Mouse (Mus musculus) embryo, embryonic 10.5 days (tissue): ENCODE results near the gene Mrps33.
A peak's percentile ranks its signal among the peaks of the same experiment; 100 is the strongest.

ENCODE experiments used
- DNase-seq: peaks from one replicate; pipeline ENCODE4 v3.0.0-alpha.2; 2015; ENCODE audit warnings: low spot score

Mrps33 gene

GRCm38 (mm10) chr6:39810612-39811116 is at the start of gene Mrps33:
Gene Mrps33, minus strand, starts transcription at chr6:39810988.
- DNase-seq = peak; percentile 96

GRCm38 (mm10) chr6:39849667-39850066 is 38.9 kb upstream of the Mrps33 start:
- no peak for DNase-seq

GRCm38 (mm10) chr6:39848766-39849165 is 38.0 kb upstream of the Mrps33 start:
- DNase-seq = peak; percentile 30

- DNase-seq = no peak
Observed at GRCm38 (mm10) chr6:39847538-39847937, 36.8 kb upstream of the Mrps33 start.

- no peak for DNase-seq
Observed at GRCm38 (mm10) chr6:39843698-39844342, 33.0 kb upstream of the Mrps33 start.

- DNase-seq = no peak
Observed at GRCm38 (mm10) chr6:39828736-39829135, 17.9 kb upstream of the Mrps33 start.

- DNase-seq = no peak
Observed at GRCm38 (mm10) chr6:39821241-39821640, 10.5 kb upstream of the Mrps33 start.

GRCm38 (mm10) chr6:39818922-39819321 is 8.1 kb upstream of the Mrps33 start:
- no peak for DNase-seq

- no peak for DNase-seq
Observed at GRCm38 (mm10) chr6:39808511-39808910, 2.3 kb downstream of the Mrps33 start.

GRCm38 (mm10) chr6:39807050-39807560 is 3.7 kb downstream of the Mrps33 start:
- DNase-seq = no peak

GRCm38 (mm10) chr6:39806336-39806735 is 4.5 kb downstream of the Mrps33 start:
- DNase-seq = no peak

GRCm38 (mm10) chr6:39805916-39806315 is 4.9 kb downstream of the Mrps33 start:
- peak; percentile 61 for DNase-seq

- no peak for DNase-seq
Observed at GRCm38 (mm10) chr6:39800977-39801376, 9.8 kb downstream of the Mrps33 start.

GRCm38 (mm10) chr6:39797076-39797475 is 13.7 kb downstream of the Mrps33 start:
- DNase-seq = no peak

GRCm38 (mm10) chr6:39796150-39796549 is 14.6 kb downstream of the Mrps33 start:
- no peak for DNase-seq

- DNase-seq = no peak
Observed at GRCm38 (mm10) chr6:39791806-39792205, 19.0 kb downstream of the Mrps33 start.

GRCm38 (mm10) chr6:39788408-39788807 is 22.4 kb downstream of the Mrps33 start:
- DNase-seq = no peak

- DNase-seq = peak; percentile 61
Observed at GRCm38 (mm10) chr6:39787783-39788182, 23.0 kb downstream of the Mrps33 start.

GRCm38 (mm10) chr6:39785944-39786343 is 24.8 kb downstream of the Mrps33 start:
- DNase-seq = no peak

- no peak for DNase-seq
Observed at GRCm38 (mm10) chr6:39783521-39783920, 27.3 kb downstream of the Mrps33 start.

- DNase-seq = peak; percentile 82
Observed at GRCm38 (mm10) chr6:39782618-39783017, 28.2 kb downstream of the Mrps33 start.

GRCm38 (mm10) chr6:39781766-39782530 is 28.8 kb downstream of the Mrps33 start:
- peak; percentile 58 for DNase-seq
